Comparison of ENCODE assay signal across 9 mouse cellular contexts in genomic region chr12:9581011-9581410, GRCm38 (mm10). TPM values are rescaled to one million over a fixed set of nuclear protein-coding genes. Genes with fewer than 3 reads are reported as not detected.
DNase-seq lines count a peak whose midpoint lies in the region; ATAC-seq and TF ChIP-seq lines count a peak whose summit lies in the region.
"Had no signal": no experiment of that assay in that cellular context is flagged by ENCODE, and none has a peak within 500 bp of the region (broad histone marks: within the 10 kb centered on the region; RNA-seq: fewer than 3 reads in every experiment).

No protein-coding gene starts in this region.

- peaks cover 52% of the 10 kb centered on the region for H3K4me1 ChIP-seq in kidney, embryonic 15.5 days
- H3K4me1 ChIP-seq in kidney, adult 2 months (ENCODE audit: control insufficient read depth, insufficient read depth, low read length), result no peaks in the 10 kb centered on the region
- peaks cover 4% of the 10 kb centered on the region for H3K4me1 ChIP-seq in hindbrain, embryonic 16.5 days (ENCODE audit: control insufficient read depth, insufficient read depth, low read depth, low read length)
- no peaks in the 10 kb centered on the region for H3K4me1 ChIP-seq in thymus, adult 2 months (replicated peaks; ENCODE audit: control insufficient read depth, insufficient read depth, low read length)
- H3K4me1 ChIP-seq: liver, embryonic 15.5 days had no signal

- no peak for TF ChIP-seq POLR2A in kidney, adult 2 months (IDR thresholded peaks at IDR 0.05; ENCODE audit: low read depth, low read length)
- TF ChIP-seq POLR2A in myocyte (IDR thresholded peaks at IDR 0.05; ENCODE audit: insufficient read length, low read depth), result no peak
- no peak for TF ChIP-seq POLR2A in thymus, adult 2 months (IDR thresholded peaks at IDR 0.05; ENCODE audit: control insufficient read depth, extremely low read depth, insufficient read depth, low read length, poor library complexity)

- no peak overlapping the region for H3ac ChIP-seq in myocyte (ENCODE audit: control insufficient read depth, insufficient read length)

- WGBS in kidney, embryonic 15.5 days, result 6% methylated on average over 30 of the region's 30 CpGs
- WGBS in kidney, adult 2 months, result 12% methylated on average over 30 of the region's 30 CpGs
- WGBS in hindbrain, embryonic 16.5 days, result 2% methylated on average over 29 of the region's 30 CpGs
- 5% methylated on average over 30 of the region's 30 CpGs for WGBS in thymus, adult 2 months

- no peaks in the 10 kb centered on the region for H3K79me2 ChIP-seq in myocyte (ENCODE audit: control insufficient read depth, insufficient read depth)

- peak overlapping the region; percentile 59 for H3K4me2 ChIP-seq in kidney, embryonic 15.5 days
- H3K4me2 ChIP-seq in hindbrain, embryonic 16.5 days (ENCODE audit: low read length), result peak overlapping the region; percentile 49
- H3K4me2 ChIP-seq in myocyte (ENCODE audit: low read depth), result peak overlapping the region; percentile 59
- H3K4me2 ChIP-seq: liver, embryonic 15.5 days had no signal

- H3K9ac ChIP-seq in kidney, embryonic 15.5 days, result 0 out of 2 replicates have a peak overlapping the region, but pooled peaks have one; percentile 3
- H3K9ac ChIP-seq in hindbrain, embryonic 16.5 days (ENCODE audit: low read depth, low read length), result no peak overlapping the region; the same call in 1 of the 2 replicates
- H3K9ac ChIP-seq: liver, embryonic 15.5 days had no signal

- no peak for DNase-seq in kidney, adult 2 months
- DNase-seq in embryo, embryonic 9.5 days (ENCODE audit: extremely low spot score), result peak; percentile 49
- no peak for DNase-seq in thymus, adult 2 months
- no peak for DNase-seq in left cerebral cortex, adult 11 months (ENCODE audit: low spot score)
- no peak for DNase-seq in frontal cortex, postnatal 36 days (ENCODE audit: low spot score in 2 of 2)

- H3K4me3 ChIP-seq in kidney, embryonic 15.5 days (replicated peaks), result peak overlapping the region; percentile 36
- H3K4me3 ChIP-seq in kidney, adult 2 months (ENCODE audit: insufficient read depth, low read depth, low read length), result no peak overlapping the region
- no peak overlapping the region for H3K4me3 ChIP-seq in hindbrain, embryonic 16.5 days (ENCODE audit: low read length)
- peak overlapping the region; percentile 20 for H3K4me3 ChIP-seq in myocyte
- no peak overlapping the region for H3K4me3 ChIP-seq in thymus, adult 2 months (ENCODE audit: control insufficient read depth, insufficient read depth, low read length)
- H3K4me3 ChIP-seq: liver, embryonic 15.5 days had no signal

- H3K27me3 ChIP-seq in kidney, embryonic 15.5 days, result peaks cover 83% of the 10 kb centered on the region
- H3K27me3 ChIP-seq in kidney, adult 2 months (replicated peaks; ENCODE audit: control insufficient read depth, insufficient read depth, low read length), result no peaks in the 10 kb centered on the region
- H3K27me3 ChIP-seq in hindbrain, embryonic 16.5 days (replicated peaks; ENCODE audit: control insufficient read depth, insufficient read depth, low read length), result peaks cover 57% of the 10 kb centered on the region
- H3K27me3 ChIP-seq in myocyte (ENCODE audit: control insufficient read depth, insufficient read depth, insufficient read length), result no peaks in the 10 kb centered on the region
- H3K27me3 ChIP-seq in thymus, adult 2 months (ENCODE audit: control insufficient read depth, insufficient read depth, low read length), result no peaks in the 10 kb centered on the region; the same call in 1 of the 2 replicates

- H3K36me3 ChIP-seq in kidney, embryonic 15.5 days, result no peaks in the 10 kb centered on the region
- no peaks in the 10 kb centered on the region for H3K36me3 ChIP-seq in kidney, adult 2 months (ENCODE audit: control insufficient read depth, insufficient read depth, low read length)
- H3K36me3 ChIP-seq in hindbrain, embryonic 16.5 days (ENCODE audit: control insufficient read depth, insufficient read depth, low read length), result no peaks in the 10 kb centered on the region
- H3K36me3 ChIP-seq in myocyte (ENCODE audit: control insufficient read depth, insufficient read depth), result no peaks in the 10 kb centered on the region
- H3K36me3 ChIP-seq in thymus, adult 2 months (ENCODE audit: control insufficient read depth, insufficient read depth, low read length), result no peaks in the 10 kb centered on the region
- H3K36me3 ChIP-seq: liver, embryonic 15.5 days had no signal

- no peak overlapping the region for H3K27ac ChIP-seq in kidney, embryonic 15.5 days
- no peak overlapping the region for H3K27ac ChIP-seq in kidney, adult 2 months (ENCODE audit: insufficient read depth, low read depth, low read length)
- no peak overlapping the region for H3K27ac ChIP-seq in hindbrain, embryonic 16.5 days (ENCODE audit: low read depth, low read length)
- H3K27ac ChIP-seq in thymus, adult 2 months (ENCODE audit: control insufficient read depth, insufficient read depth, low read length), result no peak overlapping the region
- H3K27ac ChIP-seq: liver, embryonic 15.5 days had no signal

- no peak for TF ChIP-seq CTCF in kidney, adult 2 months (conservative IDR thresholded peaks at IDR 0.05; ENCODE audit: insufficient read depth, insufficient read length, low read depth, low read length)
- no peak for TF ChIP-seq CTCF in thymus, adult 2 months (IDR thresholded peaks at IDR 0.05; ENCODE audit: borderline replicate concordance, control insufficient read depth, extremely low read depth, insufficient read depth, low read length, poor library complexity)

- no peaks in the 10 kb centered on the region for H3K9me3 ChIP-seq in kidney, embryonic 15.5 days (replicated peaks)
- no peaks in the 10 kb centered on the region for H3K9me3 ChIP-seq in hindbrain, embryonic 16.5 days (ENCODE audit: control insufficient read depth, low read length)
- H3K9me3 ChIP-seq: liver, embryonic 15.5 days had no signal

- ATAC-seq in kidney, embryonic 15.5 days (replicated peaks; ENCODE audit: low FRiP score), result no peak
- no peak for ATAC-seq in hindbrain, embryonic 16.5 days

TF ChIP-seq in myocyte, 11 proteins besides CTCF, POLR2A, EP300 and RAD21:
- TF ChIP-seq MYOG (IDR thresholded peaks at IDR 0.05; ENCODE audit: control insufficient read depth in 1 of 3, insufficient read depth in 1 of 3, insufficient read length in 2 of 3, low read depth in 2 of 3), result no peak
- no peak for TF ChIP-seq POLR2AphosphoS2 (IDR thresholded peaks at IDR 0.05; ENCODE audit: insufficient read length, low read depth)
- TF ChIP-seq SRF (IDR thresholded peaks at IDR 0.05; ENCODE audit: control insufficient read depth, insufficient read length, low read depth), result no peak
- TF ChIP-seq CEBPB (IDR thresholded peaks at IDR 0.05; ENCODE audit: insufficient read depth, poor library complexity, severe bottlenecking), result no peak
- no peak for TF ChIP-seq E2F4 (IDR thresholded peaks at IDR 0.05; ENCODE audit: insufficient read depth)
- TF ChIP-seq MYOD1 (IDR thresholded peaks at IDR 0.05; ENCODE audit: control insufficient read depth in 1 of 3, insufficient read length in 2 of 3, low read depth in 2 of 3), result no peak
- TF ChIP-seq REST (IDR thresholded peaks at IDR 0.05; ENCODE audit: insufficient read depth, insufficient read length), result no peak
- TF ChIP-seq MAX (IDR thresholded peaks at IDR 0.05; ENCODE audit: low read depth), result no peak
- no peak for TF ChIP-seq USF1 (IDR thresholded peaks at IDR 0.05; ENCODE audit: low read depth)
- no peak for TF ChIP-seq TCF3 (IDR thresholded peaks at IDR 0.05; ENCODE audit: insufficient read length, low read depth)
- no peak for TF ChIP-seq TCF12 (IDR thresholded peaks at IDR 0.05; ENCODE audit: insufficient read depth, poor library complexity, severe bottlenecking)

RNA-seq across cellular contexts. Expression of gene Osr1, which starts 11.1 kb away (rescaled TPM):
- 30.4 and 35.7 TPM in 2 replicates for polyA plus RNA-seq in kidney, embryonic 15.5 days (2015; fragmentation: Nextera tagmentation; extraction: Ambion mirVana)
- 4.0 and 5.3 TPM in 2 replicates for polyA plus RNA-seq in kidney, adult 2 months (2012; rRNA removed)
- 9.3 and 14.5 TPM in 2 replicates for polyA plus RNA-seq in hindbrain, embryonic 16.5 days (2015; fragmentation: Nextera tagmentation; extraction: Ambion mirVana)
- polyA plus RNA-seq in myocyte (2012; fragmentation: generic; extraction: Trizol), result 3.0 TPM
- 4.6 and 5.6 TPM in 2 replicates for polyA plus RNA-seq in thymus, adult 2 months (2012; rRNA removed)

Comparison
In these comparisons a context has a peak if more than half of its experiments do, and no peak if none do; other contexts are left out.
1. H3K4me3 ChIP-seq: peak in kidney, embryonic 15.5 days (single experiment) and myocyte (single experiment); none in kidney, adult 2 months (single experiment), hindbrain, embryonic 16.5 days (single experiment) and thymus, adult 2 months (single experiment).
2. Peak in every context shown above with its lines, with median percentiles within 50 percentile points of each other: H3K4me2 ChIP-seq.